Mouse (Mus musculus): ENCODE data around the gene Vps26a.

GRCm38 (mm10) chr10:62420399-62420798 lies 66.2 kb downstream of the Vps26a start:
- TF ChIP-seq CTCF (IDR thresholded peaks at IDR 0.05; ENCODE audit: low read depth, low read length) (no peak), EP300 (IDR thresholded peaks at IDR 0.05; ENCODE audit: insufficient read depth, low read depth, low read length) (no peak)

Data from ES-Bruce4 (cell line).